Mouse (Mus musculus) left cerebral cortex, adult 9 months (tissue): ENCODE results near the gene Ppm1b.

Experiments
- DNase-seq, 2 experiments: peaks; one replicate each; pipeline ENCODE4 v3.0.0; 2022; ENCODE audit warnings: low spot score in 2 of 2

The Ppm1b gene

DNA sequence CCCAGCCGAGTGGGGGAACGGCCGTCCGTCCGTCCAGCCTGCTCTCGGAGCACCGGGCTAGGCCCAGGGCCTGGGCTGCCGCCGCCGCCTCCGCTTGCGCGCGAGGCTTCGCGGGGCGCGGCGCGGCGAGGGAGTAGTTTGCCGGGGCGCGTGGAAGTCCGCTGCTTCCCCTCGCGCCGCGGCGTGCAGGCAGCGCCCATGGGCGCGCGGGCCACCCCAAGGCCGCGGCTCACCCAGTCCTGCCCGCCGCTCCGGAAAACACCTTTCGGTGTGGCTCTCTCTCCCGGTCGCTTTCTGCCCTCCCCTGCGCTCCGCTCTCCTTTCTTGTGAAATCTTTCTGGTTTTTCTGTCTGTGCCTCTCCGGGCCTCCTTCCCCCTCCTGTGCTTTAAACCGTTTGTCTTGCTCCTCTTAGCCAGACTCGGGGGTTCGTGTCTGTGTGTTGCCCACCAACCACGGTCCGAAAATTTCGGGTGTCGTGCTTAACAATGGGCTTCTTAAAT lies 1.9 kb downstream of the Ppm1b start:
- DNase-seq: peak in 1 of 2 experiments; percentile 6

DNA sequence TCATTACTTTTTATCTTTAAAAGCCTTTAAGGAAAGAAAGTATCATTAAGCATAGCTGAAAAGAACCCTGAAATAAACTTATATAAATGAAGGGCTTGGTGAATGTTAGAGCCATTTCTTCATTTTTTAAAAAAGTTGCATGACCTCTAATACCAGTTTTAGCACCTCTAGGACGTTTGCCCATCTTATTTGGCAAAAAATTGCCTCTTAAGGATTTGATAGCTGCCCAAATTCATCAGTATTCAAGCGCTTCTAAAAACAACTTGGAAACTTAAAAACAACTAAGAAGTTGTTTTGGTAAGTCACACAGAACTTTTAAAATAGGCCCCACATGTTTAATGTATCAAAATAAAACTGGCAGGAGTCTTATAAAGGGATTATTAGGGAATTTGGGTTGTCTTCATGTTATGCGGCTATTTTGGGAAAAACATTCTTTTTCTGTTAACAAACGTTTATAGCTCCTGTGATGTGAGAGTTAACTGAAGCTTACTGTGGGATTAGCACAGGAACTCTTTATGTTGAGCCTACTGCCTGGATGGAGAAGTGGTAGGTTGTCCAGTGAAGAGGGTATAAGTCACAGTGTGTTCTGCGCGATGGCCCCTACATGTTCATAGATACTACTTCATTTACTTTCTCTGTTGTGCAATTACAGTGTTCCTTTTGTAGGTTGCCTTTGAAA lies 2.6 kb downstream of the Ppm1b start:
- DNase-seq: no peak

DNA sequence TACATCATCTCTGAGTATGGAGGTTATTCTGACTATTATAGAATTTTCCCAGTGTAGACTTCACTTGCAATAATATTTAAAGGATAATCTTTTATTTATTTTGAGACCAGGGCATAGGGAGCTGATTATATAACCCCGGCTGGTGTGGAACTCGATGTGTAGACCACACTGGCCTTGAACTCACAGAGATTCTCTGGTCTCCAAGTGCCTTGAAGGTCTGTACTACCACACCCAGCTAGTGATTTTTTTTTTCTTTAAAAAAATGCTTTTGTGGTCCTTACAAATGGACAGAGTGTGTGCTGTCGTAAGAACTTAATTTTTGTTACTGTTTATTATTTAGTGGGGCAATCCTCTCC lies 3.1 kb downstream of the Ppm1b start:
- no peak for DNase-seq

DNA sequence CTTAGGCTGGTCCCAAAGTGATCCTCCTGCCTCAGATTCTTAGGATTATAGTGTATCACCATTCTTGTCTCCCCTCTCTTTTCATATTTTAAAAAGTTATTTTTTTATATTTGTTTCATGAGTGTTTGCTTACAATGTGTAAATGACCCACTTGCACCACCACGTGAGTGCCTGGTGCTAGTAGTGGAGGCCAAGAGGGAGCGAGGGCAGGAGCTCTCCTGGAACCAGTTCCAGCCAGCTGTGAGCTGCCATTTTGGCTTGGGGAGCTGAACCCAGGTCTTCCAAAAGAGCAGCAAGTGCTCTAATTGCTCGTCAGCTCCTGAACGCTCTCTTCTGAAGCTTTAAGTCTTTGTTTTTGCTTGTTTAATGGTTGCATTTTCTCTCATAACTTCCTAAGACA lies 3.6 kb downstream of the Ppm1b start:
- DNase-seq: no peak

DNA sequence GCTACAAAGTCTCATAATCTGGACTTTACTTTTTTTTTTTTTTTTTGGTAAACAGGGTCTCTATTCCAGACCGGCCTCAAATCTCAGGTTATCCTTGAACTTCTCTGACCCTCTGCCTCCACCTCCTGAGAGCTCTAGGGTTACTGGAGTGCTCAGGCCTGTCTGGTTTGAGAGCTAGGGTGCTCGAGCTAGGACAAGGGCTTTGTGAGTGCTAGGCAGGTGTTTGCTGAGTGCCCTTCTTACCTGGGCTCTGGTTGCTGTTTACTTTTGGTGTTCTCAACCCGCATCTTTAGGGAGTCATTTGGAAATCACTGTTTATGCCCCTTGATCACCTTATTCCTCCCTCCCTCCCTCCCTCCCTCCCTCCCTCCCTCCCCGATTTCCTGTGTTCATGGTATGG lies 5.5 kb downstream of the Ppm1b start:
- DNase-seq: no peak

DNA sequence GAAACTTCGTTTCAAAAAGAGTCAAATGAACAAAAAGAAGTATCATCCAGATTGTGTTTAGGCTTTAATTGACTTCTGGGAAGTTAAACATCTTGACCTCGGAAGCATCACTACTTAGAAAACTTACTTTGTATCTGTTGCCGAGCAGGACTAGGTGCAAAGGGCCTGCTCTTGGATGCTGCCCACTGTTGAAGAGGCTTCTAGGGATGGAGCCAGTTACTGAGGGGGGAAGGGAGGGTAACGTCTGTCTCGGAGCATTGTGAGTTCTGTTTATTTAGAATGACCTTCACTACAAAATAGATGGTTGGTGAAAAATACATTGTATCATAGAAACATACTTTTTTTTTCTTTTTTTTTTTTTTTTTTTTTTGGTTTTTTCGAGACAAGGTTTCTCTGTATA lies 7.1 kb downstream of the Ppm1b start:
- DNase-seq: no peak

DNA sequence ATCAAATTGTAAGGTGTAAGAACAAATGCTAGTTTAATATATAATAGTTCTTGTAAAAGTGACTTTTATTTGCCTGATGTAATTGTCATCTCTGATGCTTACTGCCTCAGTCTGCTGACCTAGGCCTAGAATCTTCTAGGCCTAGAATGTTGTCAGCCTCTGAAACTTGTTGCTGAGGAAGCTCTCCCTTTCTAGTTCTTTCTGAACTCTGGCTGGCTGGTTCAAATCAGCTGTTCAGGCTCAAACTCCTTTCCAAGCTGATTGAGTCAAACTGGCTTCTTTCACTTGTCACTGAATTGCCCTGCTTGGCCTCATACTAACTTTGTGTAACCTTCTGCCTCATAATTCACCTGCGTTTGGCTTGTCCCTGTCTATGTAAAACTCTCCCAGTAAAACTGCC lies 9.7 kb downstream of the Ppm1b start:
- DNase-seq: no peak

DNA sequence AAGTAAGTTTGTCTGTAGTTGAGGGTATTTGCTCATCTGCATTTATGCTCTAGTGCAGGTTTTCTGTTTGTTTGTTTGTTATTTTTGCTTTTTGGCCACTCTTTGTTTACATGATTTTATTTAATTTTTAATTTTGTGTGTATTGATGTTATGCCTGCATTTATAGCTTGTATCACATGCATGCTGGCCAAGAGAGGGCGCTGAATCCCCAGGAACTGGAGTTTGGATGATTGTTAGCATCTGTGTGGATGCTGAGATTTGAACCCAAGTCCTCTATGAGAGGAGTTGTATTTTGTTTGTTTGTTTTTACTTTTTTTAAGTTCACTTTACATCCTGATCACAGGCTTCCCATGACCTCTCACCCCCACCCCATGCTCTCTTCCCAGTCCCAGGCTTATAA lies 10.5 kb downstream of the Ppm1b start:
- DNase-seq: no peak

DNA sequence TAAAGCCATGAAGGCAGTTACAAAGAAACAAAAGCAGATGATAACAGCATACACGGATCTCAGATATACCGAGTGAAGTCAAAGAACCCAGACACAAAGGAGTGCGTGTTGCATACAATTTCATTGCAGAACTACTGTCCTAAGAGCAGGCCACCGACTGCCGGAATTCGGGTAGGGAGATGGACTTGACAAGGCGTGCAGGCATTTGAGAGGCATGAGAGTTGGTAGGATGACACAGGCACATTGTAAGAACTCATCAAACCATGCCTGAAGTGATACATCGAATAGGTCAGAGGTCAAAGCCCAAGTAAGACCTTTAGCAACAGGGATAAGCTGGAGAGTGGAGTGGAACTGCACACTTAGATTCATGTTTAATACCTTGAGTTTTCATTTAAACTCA lies 13.4 kb downstream of the Ppm1b start:
- no peak for DNase-seq

DNA sequence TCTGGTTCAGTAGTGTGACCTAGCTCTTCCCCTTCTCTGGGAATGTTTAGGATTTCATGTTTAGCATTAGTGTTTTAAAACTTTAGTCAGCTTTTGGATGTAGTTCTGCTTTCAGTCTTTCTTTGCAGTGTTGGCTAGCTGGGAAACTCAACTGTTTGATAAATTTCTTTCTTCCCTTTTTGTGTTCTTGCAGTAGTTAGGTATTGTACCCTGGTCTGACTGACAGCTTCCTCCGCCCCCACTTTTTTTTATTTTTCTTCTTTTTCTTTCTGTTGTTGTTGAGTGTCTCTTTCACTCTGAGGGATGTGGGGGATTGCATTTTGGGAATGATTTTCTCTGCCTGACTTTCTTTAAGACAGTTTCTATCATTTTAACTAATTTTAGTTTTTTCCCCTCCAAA lies 25.2 kb downstream of the Ppm1b start:
- no peak for DNase-seq

DNA sequence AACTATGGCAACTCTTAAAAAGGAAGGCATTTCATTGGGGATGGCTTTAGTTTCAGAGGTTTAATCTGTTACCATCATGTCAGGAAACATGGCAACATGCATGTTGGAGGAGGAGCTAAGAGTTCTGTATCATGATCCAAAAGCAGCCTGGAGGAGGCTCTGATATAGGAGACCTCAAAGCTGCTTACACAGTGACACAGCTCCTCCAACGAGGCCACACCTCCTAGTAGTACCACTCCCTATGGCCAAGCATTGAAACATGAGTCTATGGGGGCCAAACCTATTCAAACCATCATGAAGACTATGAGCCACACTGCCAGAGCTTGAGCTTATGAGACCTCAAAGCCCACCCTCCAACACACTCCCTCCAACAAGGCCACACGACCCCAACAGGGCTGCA lies 26.2 kb downstream of the Ppm1b start:
- DNase-seq: no peak

DNA sequence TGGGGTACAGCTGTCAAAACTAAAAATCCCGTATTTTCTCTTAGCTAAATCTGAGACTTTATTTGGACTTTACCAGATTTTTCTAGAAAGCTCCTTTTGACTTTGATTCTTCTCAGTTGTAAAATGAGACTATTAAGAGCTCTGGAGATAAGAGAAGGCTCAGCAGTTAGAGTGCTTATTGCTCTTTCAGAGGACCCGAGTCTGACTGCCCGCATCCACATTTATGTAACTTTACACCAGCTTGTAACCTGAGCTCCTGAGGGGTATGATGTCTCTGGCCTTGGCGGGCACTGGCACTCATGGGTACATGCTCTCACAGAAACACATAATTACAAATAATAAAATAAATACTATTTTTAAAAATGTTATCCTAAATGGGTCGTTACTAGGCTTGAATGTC lies 29.8 kb downstream of the Ppm1b start:
- DNase-seq: no peak

DNA sequence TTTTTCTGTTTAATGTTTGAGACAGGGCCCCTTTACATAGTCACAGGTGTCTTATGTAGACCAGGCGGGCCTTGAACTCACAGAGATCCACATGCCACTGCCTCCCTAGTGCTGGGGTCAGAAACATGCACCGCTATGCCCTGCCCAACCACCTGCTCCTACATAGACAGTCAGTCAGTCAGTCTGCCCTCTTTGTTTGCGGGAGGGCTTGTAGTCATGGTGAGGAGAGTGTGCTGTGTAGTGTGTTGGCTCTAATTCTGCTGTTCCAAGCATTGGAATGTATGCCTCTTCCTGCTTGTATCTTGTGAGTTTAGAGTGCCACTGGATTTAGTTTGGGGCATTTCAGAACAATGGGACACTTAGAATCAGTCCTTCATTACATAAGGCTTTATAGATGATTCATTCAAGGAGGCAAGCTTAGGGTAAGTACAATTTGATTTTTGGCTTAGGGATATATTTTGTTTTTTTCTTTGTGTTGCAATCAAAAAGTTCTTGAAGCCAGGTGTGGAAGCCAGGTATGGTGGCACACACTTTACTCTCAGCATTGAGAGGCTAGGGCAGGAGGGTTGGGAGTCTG lies 31.4 kb downstream of the Ppm1b start:
- no peak for DNase-seq

DNA sequence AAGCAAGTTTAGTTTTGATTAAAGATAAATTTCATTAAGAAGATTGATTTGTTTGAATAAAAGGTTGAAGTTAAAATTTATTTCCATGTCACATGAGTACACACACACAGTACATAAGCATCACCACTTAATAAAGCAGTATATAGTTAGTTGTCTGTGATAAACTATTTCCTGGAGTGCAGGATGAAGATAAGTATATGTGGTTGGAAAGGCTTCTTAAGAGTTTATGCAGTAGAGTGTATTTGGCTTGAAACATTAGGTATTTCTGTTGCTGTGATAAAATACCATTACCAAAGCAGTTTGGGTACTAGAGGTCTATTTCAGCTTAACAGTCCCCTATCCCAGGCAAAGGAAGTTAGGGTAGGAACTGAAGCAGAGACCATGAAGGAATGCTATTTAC lies 32.0 kb downstream of the Ppm1b start:
- no peak for DNase-seq

DNA sequence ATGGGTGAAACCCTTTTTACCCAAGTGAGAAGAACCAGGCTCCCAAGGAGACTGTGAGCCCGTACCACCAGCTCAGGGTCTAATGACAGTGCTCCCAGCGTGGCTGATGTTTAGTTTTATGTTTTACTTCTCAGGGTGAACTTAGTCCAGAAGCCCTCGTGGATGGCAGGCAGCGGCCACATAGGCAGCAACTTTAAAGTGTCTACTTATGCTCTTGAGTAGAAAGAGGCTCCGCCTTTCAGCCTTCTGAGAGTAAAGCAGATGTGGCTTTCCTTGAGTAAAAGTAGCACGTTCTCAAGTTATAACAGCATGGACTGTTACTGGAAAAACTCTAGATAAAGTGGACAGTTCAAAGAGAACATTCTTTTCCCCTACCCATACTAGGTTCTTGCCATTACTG lies 39.3 kb downstream of the Ppm1b start:
- no peak for DNase-seq

DNA sequence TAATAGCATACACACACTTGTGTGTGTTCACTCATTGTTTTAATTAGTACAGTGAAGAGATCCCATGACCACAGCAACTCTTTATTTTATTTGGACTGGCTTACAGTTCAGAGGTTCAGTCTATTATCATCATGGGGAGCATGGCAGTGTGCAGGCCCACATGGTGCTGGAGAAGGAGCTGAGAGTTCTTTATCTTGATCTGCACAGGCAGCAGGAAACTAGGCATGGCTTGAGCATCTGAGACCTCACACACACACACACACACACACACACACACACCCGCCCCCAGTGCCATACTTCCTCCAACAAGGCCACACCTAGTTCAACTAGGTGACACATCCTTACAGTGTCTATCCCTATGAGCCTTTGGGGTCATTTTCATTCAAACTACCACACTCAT lies 41.1 kb downstream of the Ppm1b start:
- no peak for DNase-seq

DNA sequence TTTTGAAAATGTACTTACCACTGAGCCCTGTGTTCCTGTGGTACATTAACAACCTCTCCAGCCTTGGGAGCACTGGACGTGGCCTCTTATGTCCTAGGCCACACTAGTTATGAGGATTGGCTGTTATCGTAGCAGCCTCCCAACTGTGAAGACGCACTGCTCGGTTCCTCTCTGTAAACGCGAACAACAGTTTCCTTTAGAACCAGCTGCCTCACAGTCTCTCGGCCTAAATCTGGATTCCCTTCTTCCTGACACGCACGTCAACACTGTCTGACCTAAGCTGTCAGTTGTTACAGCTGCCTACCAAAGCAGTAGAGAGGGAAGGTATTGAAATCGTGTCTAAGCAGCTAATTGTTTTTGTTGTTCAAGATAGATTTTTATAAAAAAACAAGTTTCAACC lies 43.1 kb downstream of the Ppm1b start:
- DNase-seq: no peak

DNA sequence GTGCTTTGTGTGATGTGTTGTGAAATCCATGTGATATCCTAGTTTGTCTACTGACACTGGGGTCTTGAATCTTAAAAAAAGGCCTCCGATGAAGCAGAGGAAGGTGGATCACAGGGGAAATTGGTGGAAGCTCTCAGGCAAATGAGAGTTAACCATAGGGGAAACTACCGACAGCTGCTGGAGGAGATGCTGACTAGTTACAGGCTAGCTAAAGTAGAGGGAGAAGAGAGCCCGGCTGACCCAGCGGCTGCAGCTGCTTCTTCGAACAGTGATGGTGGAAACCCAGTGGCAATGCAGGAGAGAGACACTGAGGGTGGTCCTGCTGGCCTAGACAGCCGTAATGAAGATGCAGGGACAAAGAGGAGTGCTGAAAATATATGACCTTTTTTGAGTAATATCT lies 56.9 kb downstream of the Ppm1b start:
- no peak for DNase-seq

DNA sequence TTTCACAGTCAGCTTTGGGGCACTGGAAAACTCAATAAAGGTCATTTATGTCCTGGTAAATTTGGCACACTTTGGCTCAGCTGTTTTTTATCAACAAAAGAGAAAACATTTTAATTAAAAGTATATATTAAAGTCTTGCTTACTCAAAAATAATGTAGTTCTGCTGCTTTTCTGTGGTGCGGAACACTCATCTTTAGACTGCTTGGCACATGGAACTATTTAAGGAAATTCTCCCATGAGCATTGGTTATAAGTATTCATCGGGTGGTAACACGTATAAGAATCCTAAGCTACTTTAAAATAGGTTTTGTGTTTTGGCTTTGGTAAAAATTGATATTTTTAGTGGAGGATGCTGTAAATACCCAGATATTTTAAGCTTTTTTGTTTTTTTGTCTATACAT lies 58.1 kb downstream of the Ppm1b start:
- no peak for DNase-seq

DNA sequence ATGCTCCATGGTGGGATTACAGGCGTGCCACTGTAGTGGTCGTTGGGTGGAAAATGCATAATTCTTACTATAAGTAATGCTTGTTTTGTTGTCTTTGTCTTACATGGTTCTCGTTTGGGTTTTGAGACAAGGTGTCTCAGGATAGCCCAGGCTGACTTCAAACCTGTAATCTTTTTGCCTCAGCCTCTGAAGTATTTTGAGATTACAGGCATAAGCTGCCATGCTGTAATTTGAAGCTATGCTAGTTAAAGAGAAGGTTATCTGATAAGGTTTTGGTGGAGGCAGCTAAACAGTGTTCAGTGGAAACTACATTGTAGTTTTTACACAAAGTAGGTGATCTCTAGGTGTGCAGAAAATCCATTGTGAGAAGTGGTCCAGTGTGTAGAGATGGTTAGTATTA lies 61.8 kb downstream of the Ppm1b start:
- no peak for DNase-seq

DNA sequence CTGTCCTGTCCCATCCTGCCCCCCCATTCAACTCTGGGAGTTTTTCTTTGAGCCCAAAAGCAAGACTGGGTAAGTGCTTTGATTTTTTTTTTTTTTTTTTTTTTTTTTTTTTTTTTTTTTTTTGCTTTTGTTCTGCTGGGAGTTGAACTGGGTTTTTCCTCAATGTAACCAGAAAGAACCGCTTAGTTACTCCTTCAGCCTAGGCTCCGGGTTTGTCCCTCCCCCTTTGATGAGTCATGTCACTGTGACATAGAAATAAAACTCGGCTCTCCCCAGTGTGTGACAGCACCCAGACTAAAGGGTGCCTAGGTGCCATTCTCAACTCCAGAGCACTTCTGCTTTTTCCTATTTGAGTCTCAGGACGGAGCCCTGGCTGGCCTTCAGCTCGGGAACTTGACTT lies 62.3 kb downstream of the Ppm1b start:
- DNase-seq: no peak

DNA sequence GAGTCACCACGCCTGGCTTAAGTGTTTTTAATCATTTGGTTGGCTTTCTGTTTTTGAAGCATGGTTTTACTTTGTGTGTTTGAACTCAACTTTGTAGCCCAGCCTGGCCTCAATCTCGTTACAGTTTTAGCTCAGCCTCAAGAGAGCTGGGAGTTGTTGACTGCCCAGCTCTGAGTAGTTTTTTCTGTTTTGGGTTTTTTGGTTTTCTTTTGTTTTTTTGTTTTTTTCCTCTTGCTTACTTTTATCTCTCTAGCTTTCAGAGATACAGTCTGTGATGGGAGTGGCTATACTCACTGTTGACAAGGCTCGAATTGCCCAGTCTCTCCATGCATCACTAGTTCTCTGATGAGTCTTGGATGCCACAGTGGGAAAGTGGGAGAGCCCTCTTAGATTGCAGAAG lies 63.8 kb downstream of the Ppm1b start:
- no peak for DNase-seq

DNA sequence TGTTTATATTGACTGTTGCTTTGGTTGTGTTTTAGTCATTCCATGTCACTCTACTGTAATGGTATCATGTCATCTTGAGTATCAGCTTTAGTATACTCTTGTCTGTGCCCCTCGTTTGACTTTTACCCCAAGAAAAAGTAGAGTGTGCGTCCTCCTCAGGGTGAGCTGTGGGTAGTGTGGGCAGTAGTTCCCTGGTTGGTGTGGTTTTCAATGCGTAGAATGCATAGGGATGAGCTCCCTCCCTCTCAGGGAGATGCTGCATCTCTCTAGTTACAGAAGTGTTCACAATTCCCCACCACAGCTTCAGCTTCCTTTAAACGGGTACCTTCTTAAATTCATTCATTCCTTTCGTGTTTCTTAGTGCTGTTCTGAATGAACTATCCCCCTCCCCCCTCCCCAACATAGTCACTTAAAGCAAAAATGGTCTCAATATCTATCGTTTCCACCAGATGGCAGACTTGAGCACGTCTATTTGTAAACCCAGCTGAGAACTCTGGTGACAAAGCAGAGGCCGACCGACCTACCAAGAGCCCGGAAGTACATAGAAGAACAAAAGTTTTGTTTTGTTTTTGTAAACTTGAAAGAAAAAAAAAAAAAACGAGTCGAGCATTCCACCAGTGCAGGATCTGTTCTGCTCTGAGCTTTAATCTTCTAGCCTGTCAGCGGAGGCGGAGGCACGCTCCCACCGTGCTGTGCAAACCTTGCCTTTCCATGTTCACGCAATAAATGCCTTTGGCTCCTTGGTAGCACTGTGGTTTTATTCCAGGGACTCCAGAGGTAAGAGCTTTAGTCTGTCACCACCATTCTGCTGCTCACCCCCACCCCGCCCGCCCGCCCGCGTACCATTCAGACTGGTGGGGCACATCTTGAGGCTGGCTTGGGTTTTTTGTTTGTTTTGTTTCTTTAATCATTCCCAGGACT lies 67.0 kb downstream of the Ppm1b start:
- peak in 1 of 2 experiments; percentile 65 for DNase-seq
